Mouse (Mus musculus) ovary, adult 10 weeks (tissue): ENCODE data around the gene Mtcl1. TPM values are rescaled to one million over a fixed set of nuclear protein-coding genes. Genes with fewer than 3 reads are reported as not detected.

ENCODE experiments used
- polyA plus RNA-seq: library from polyadenylated mRNA; stranded (reverse); fragments of 350-450 nt; fragmentation: Illumina TruSeq; extraction: RNeasy Lipid Tissue Mini Kit (QIAGEN cat#74804); gene quantifications from one replicate; pipeline ENCODE4 v1.2.3, GENCODE M21; 2014

Gene Mtcl1
- 5.4 TPM for polyA plus RNA-seq

GRCm38 (mm10) chr17:66449460-66450341 is at the start of gene Mtcl1:
Gene Mtcl1, minus strand, starts transcription at chr17:66449750.

Other genes with a start within 250 kb of the Mtcl1 start
- gene Rab12, start 70.0 kb upstream of the Mtcl1 start, polyA plus RNA-seq: 171 TPM
- 0.34 TPM for gene Themis3, start 144.9 kb upstream of the Mtcl1 start, polyA plus RNA-seq